Mouse (Mus musculus) stomach, embryonic 16.5 days (tissue): ENCODE results near the gene Fyb. TPM values are rescaled to one million over a fixed set of nuclear protein-coding genes. Genes with fewer than 3 reads are reported as not detected.

Source experiments
- ATAC-seq: fragments of 200-750 bp; cut with Nextera tagmentation; 2 replicates; pipeline ENCODE4 v1.8.0; 2017; ENCODE audit warnings: moderate number of reproducible peaks, moderate TSS enrichment; ENCODE audit not compliant: insufficient read depth, low FRiP score
- H3K27ac ChIP-seq: fragments of 300-500 bp; sonication (generic); 2 replicates; pipeline ENCODE4 v1.5.1; 2014; ENCODE audit warnings: low read length
- H3K27me3 ChIP-seq: fragments of 300-500 bp; sonication (generic); 2 replicates; pipeline ENCODE4 v1.6.1; 2014; ENCODE audit warnings: low read length, control low read depth, mixed read lengths; ENCODE audit not compliant: control insufficient read depth, insufficient read depth
- H3K36me3 ChIP-seq: fragments of 300-500 bp; sonication (generic); 2 replicates; pipeline ENCODE4 v1.6.1; 2014; ENCODE audit warnings: low read length; ENCODE audit not compliant: control insufficient read depth, insufficient read depth
- H3K4me1 ChIP-seq: fragments of 300-500 bp; sonication (generic); 2 replicates; pipeline ENCODE4 v1.6.1; 2014; ENCODE audit warnings: low read length, control low read depth, mixed read lengths; ENCODE audit not compliant: control insufficient read depth, insufficient read depth
- H3K4me2 ChIP-seq: fragments of 300-500 bp; sonication (generic); 2 replicates; pipeline ENCODE4 v1.6.1; 2014; ENCODE audit warnings: low read depth, low read length, mixed read lengths
- H3K4me3 ChIP-seq: fragments of 300-500 bp; sonication (generic); replicated peaks from 2 replicates; pipeline ENCODE4 v1.5.1; 2014; ENCODE audit warnings: mild to moderate bottlenecking, low read length
- H3K9ac ChIP-seq: fragments of 300-500 bp; sonication (generic); 2 replicates; pipeline ENCODE4 v1.6.1; 2014; ENCODE audit warnings: low read length
- H3K9me3 ChIP-seq: fragments of 300-500 bp; sonication (generic); replicated peaks from 2 replicates; pipeline ENCODE4 v1.6.1; 2016; ENCODE audit warnings: low read length, control low read depth; ENCODE audit not compliant: control insufficient read depth
- WGBS: fragments of 180-500 bp; shearing (Covaris S2); extraction: QIAGEN DNeasy Blood & Tissue Kit; methylation state at CpG from one replicate; pipeline ENCODE4 v1.1.7; 2014; 5-methylcytosine and 5-hydroxymethylcytosine counted together
- polyA plus RNA-seq: library from polyadenylated mRNA; unstranded; fragments of >200 nt; fragmentation: Nextera tagmentation; extraction: Ambion mirVana; gene quantifications from 2 replicates; pipeline ENCODE4 v1.2.1, GENCODE M21; 2015

The Fyb gene
- polyA plus RNA-seq: 12.2 and 13.8 TPM in 2 replicates

GRCm38 (mm10) chr15:6522653-6523167, at the start of gene Fyb:
Gene Fyb, plus strand, starts transcription at chr15:6522853.
- Histone ChIP-seq H3K27ac (no peak within 1 kb of the TSS), H3K4me1 (no peaks in the 10 kb centered on the region), H3K4me2 (no peak within 1 kb of the TSS), H3K27me3 (no peaks in the 10 kb centered on the region), H3K4me3 (no peak within 1 kb of the TSS), H3K9me3 (no peaks in the 10 kb centered on the region), H3K36me3 (no peaks in the 10 kb centered on the region), H3K9ac (no peak within 1 kb of the TSS)
- ATAC-seq: no peak
- 59% methylated on average over 8 of the region's 8 CpGs for WGBS

- Histone ChIP-seq H3K27ac (no peak overlapping the region), H3K4me3 (no peak overlapping the region), H3K4me1 (no peaks in the 10 kb centered on the region), H3K9me3 (no peaks in the 10 kb centered on the region), H3K36me3 (no peaks in the 10 kb centered on the region), H3K27me3 (no peaks in the 10 kb centered on the region), H3K4me2 (no peak overlapping the region), H3K9ac (no peak overlapping the region)
- 59% methylated on average over 3 of the region's 3 CpGs for WGBS
- no peak for ATAC-seq
Measured at GRCm38 (mm10) chr15:6483561-6483960, 39.1 kb upstream of the Fyb start.

DNA sequence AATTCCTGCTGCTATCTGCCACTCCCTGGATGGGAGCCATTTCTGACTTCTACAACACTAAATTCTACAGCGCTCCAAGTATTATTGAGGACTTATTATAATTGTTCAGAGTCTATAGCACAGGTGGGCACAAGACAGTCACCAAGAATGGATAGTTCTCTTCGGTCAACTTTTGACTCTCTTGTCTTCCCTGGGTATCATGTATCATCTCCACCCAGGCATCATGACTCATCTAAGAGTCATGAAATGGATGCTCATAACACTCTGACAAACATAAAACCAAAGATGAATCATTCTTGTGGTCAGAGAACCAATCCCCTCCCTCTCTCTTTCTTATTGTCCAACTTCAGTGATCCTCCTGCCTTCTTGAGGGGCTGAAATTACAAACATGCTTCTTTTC, 30.3 kb upstream of the Fyb start:
- H3K27me3 ChIP-seq: no peaks in the 10 kb centered on the region

DNA sequence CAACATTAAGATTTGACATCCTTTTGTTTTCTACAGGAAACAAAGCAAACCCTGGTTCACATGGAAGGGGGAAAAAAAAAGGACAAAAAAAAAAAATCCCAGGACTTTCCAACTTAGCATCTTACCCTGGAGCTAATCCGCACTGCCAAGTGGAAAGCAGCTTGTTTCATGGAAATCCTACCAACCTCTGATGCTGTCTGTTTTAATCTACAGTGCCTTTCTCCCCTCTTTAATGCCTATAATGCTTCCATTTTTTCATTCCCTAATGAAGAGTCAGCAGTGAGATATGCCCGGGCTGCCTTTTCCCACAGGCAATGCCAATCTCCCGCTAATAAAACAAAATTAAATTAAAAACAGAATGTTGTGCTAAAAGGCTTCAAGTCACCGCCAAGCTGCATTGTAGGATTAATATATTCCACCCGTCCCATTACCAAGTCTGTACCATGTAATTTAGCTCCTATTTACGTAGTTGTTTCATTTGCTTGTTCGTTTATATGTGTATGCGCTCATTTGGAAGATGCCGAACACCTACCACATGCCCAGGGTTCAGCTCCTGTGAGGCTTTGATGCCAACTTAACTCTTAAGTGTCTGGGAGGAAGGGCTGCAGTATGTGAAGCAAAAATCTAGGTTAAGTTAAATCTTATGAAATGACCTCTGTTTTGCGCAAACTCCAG, 24.1 kb upstream of the Fyb start:
- no peak for ATAC-seq

More for the DNA sequence above, 30.3 kb upstream of the Fyb start:
- ATAC-seq: no peak
- Histone ChIP-seq H3K4me2 (no peak overlapping the region), H3K4me3 (no peak overlapping the region), H3K27ac (no peak overlapping the region), H3K4me1 (no peaks in the 10 kb centered on the region), H3K9me3 (no peaks in the 10 kb centered on the region), H3K36me3 (no peaks in the 10 kb centered on the region), H3K9ac (no peak overlapping the region)
- 86% methylated on average over 2 of the region's 2 CpGs for WGBS

DNA sequence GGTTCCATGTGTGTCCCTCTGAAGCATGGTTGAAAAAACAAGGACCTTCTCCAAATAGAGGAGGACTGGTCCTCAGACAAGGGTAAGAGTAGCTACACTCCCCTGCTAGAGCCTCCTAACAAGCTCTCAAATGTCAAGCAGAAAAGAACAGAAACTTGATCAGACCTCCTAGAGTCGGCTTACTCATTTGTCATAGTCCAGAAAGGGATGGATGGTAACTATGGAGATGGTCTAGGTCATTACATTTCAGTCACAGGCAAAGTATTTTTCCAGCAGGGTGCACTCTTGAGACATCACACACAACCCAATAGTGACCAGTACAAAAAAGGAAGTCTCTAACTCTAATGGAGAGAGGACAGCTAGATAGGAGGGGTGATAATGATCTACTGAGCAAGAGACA, 21.9 kb upstream of the Fyb start:
- Histone ChIP-seq H3K36me3 (no peaks in the 10 kb centered on the region), H3K27ac (no peak overlapping the region), H3K27me3 (no peaks in the 10 kb centered on the region), H3K9me3 (no peaks in the 10 kb centered on the region), H3K4me1 (no peaks in the 10 kb centered on the region), H3K4me3 (no peak overlapping the region), H3K4me2 (no peak overlapping the region), H3K9ac (no peak overlapping the region)
- no peak for ATAC-seq
- 26% methylated on average over 1 of the region's 1 CpGs for WGBS

More for the DNA sequence above, 24.1 kb upstream of the Fyb start:
- no peak overlapping the region for H3K4me3 ChIP-seq
- H3K4me2 ChIP-seq: no peak overlapping the region
- H3K9ac ChIP-seq: no peak overlapping the region
- no peaks in the 10 kb centered on the region for H3K27me3 ChIP-seq
- H3K36me3 ChIP-seq: no peaks in the 10 kb centered on the region
- no peaks in the 10 kb centered on the region for H3K9me3 ChIP-seq
- H3K4me1 ChIP-seq: no peaks in the 10 kb centered on the region
- 82% methylated on average over 10 of the region's 10 CpGs for WGBS
- H3K27ac ChIP-seq: no peak overlapping the region

DNA sequence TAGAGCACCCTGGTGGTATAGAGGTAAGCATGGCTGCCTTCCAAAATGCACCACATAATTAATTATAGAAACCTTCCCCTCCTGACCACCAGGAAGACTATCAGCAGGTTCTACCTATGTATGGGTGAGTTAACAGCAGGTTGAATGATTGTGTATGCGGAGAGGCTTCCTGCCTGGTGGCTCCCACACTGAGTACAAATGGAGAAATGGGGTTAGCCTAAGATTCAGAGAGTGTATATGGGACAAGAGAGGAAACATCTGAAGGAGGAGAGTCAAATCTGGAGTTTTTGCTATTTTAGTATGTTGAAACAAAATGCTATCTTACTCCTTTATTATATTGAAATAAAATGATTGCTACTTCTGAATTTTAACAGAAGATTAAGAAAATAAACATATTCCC, 5.1 kb upstream of the Fyb start:
- Histone ChIP-seq H3K27ac (no peak overlapping the region), H3K4me1 (no peaks in the 10 kb centered on the region), H3K9ac (no peak overlapping the region), H3K27me3 (no peaks in the 10 kb centered on the region), H3K36me3 (no peaks in the 10 kb centered on the region), H3K9me3 (no peaks in the 10 kb centered on the region), H3K4me3 (no peak overlapping the region), H3K4me2 (no peak overlapping the region)
- WGBS: 91% methylated on average over 1 of the region's 1 CpGs
- no peak for ATAC-seq

GRCm38 (mm10) chr15:6519417-6520255, 3.0 kb upstream of the Fyb start:
- Histone ChIP-seq H3K4me3 (no peak overlapping the region), H3K4me1 (no peaks in the 10 kb centered on the region), H3K9ac (no peak overlapping the region), H3K36me3 (no peaks in the 10 kb centered on the region), H3K27ac (no peak overlapping the region), H3K9me3 (no peaks in the 10 kb centered on the region), H3K27me3 (no peaks in the 10 kb centered on the region), H3K4me2 (no peak overlapping the region)
- no peak for ATAC-seq
- 83% methylated on average over 19 of the region's 19 CpGs for WGBS

DNA sequence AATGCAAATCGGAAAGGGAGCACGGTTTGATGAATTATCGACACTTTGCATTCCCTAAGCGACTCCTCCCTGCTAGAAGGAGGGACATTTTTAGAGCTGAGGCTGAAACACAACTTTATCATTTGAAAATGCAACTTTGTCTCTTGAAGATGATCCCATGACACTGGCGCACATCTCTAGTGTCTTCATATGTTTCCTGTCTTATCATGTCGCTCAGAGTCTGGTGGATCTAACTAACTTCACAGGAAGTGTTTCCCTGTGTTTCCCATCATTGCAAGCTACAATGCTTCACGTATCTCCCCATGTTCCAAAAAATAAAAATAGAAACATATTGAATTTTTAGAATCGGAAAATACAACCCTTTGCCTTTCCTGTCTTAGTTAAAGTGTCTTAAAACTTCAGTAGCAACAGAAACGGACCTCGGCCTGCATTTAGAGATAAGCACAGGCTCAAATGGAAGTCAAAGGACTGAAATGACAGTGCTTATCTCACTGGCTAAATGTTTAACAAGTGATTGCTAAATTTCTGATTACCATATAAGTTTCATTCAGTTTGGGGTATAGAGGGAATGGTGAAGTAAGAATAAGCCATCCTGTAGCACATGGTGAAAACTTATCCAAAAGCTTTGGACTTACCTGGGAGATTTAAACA, 2.0 kb upstream of the Fyb start:
- H3K4me2 ChIP-seq: no peak overlapping the region
- H3K36me3 ChIP-seq: no peaks in the 10 kb centered on the region
- no peaks in the 10 kb centered on the region for H3K4me1 ChIP-seq
- no peak overlapping the region for H3K4me3 ChIP-seq
- no peaks in the 10 kb centered on the region for H3K27me3 ChIP-seq
- no peak overlapping the region for H3K27ac ChIP-seq
- 65% methylated on average over 10 of the region's 10 CpGs for WGBS
- no peak overlapping the region for H3K9ac ChIP-seq
- no peak for ATAC-seq
- no peaks in the 10 kb centered on the region for H3K9me3 ChIP-seq

GRCm38 (mm10) chr15:6524801-6525200, 2.1 kb downstream of the Fyb start:
- no peak overlapping the region for H3K27ac ChIP-seq
- no peaks in the 10 kb centered on the region for H3K9me3 ChIP-seq
- H3K4me2 ChIP-seq: no peak overlapping the region
- no peaks in the 10 kb centered on the region for H3K4me1 ChIP-seq
- H3K9ac ChIP-seq: no peak overlapping the region
- 79% methylated on average over 2 of the region's 2 CpGs for WGBS
- no peaks in the 10 kb centered on the region for H3K36me3 ChIP-seq
- no peak overlapping the region for H3K4me3 ChIP-seq
- H3K27me3 ChIP-seq: no peaks in the 10 kb centered on the region
- ATAC-seq: no peak
